ENCODE assay signal across 18 mouse cellular contexts in genomic region chr7:143588006-143588405, GRCm38 (mm10). TPM values are rescaled to one million over a fixed set of nuclear protein-coding genes. Genes with fewer than 3 reads are reported as not detected.
DNase-seq lines count a peak whose midpoint lies in the region; ATAC-seq and TF ChIP-seq lines count a peak whose summit lies in the region.
"Had no signal": no experiment of that assay in that cellular context is flagged by ENCODE, and none has a peak within 500 bp of the region (broad histone marks: within the 10 kb centered on the region; RNA-seq: fewer than 3 reads in every experiment).

No protein-coding gene starts in this region.

- H3K4me3 ChIP-seq in gastrocnemius, adult 2 months, result no peak overlapping the region
- H3K4me3 ChIP-seq: forebrain, embryonic 15.5 days; hindbrain, embryonic 13.5 days; limb, embryonic 12.5 days; midbrain, embryonic 13.5 days had no signal

- intact Hi-C loops in gastrocnemius, adult 2 months (cut with DNase I), result loop anchor here (5.0 kb wide), 1 partner anchor 159 kb away; no protein-coding TSS in a partner anchor
- intact Hi-C loops in heart, postnatal 25 days (cut with DNase I), result no loop called here

- no peak for TF ChIP-seq CTCF in gastrocnemius, adult 2 months (IDR thresholded peaks at IDR 0.05)

- peak; percentile 76 for DNase-seq in cerebellum, adult 11-12 months
- DNase-seq in cerebellum, adult 18-20 months, result peak; percentile 53 to 73
- peak; percentile 88 for DNase-seq in gastrocnemius, adult 2 months
- DNase-seq in heart, postnatal 25 days (ENCODE audit: low spot score), result peak; percentile 19
- no peak for DNase-seq in right cerebral cortex, postnatal 10 days (ENCODE audit: low spot score in 2 of 2)
- no peak for DNase-seq in MN1 (ENCODE audit: low spot score)
- DNase-seq: kidney, adult 11 months; kidney, postnatal 36 days; liver, postnatal 0 days; lung, postnatal 36 days; right cerebral cortex, postnatal 4 days had no signal

- no peak for ATAC-seq in cerebellum, adult (ENCODE audit: insufficient number of reproducible peaks, low FRiP score, low TSS enrichment)
- ATAC-seq in granulocyte monocyte progenitor cell, adult 5-6 weeks (replicated peaks; ENCODE audit: poor library complexity, severe bottlenecking), result no peak
- ATAC-seq: forebrain, embryonic 15.5 days; liver, postnatal 0 days; midbrain, embryonic 13.5 days had no signal

- H3K27ac ChIP-seq in gastrocnemius, adult 2 months, result peak overlapping the region; percentile 73
- H3K27ac ChIP-seq: forebrain, embryonic 15.5 days; hindbrain, embryonic 13.5 days; limb, embryonic 12.5 days; midbrain, embryonic 13.5 days; stomach, postnatal 0 days had no signal

RNA-seq across cellular contexts. Expression of gene Cars, which starts 11.9 kb away (rescaled TPM):
- 10 to 100 TPM; 37.2 to 42.3 TPM for total RNA-seq in gastrocnemius, adult 2 months (2021)
- total RNA-seq in heart, postnatal 25 days (2021), result 10 to 100 TPM; 18.3 to 18.4 TPM
- total RNA-seq in granulocyte monocyte progenitor cell, adult 5-6 weeks (2014; fragmentation: Nextera tagmentation), result 34.0 and 35.5 TPM in 2 replicates
- 51.9 and 58.2 TPM in 2 replicates for total RNA-seq in granulocyte monocyte progenitor cell, adult 5-6 weeks (2017)

RNA-seq across cellular contexts. Expression of gene Nap1l4, which starts 39.1 kb away (rescaled TPM):
- 100 to 1,000 TPM; 188 to 209 TPM for total RNA-seq in gastrocnemius, adult 2 months (2021)
- 100 to 1,000 TPM; 171 to 178 TPM for total RNA-seq in heart, postnatal 25 days (2021)
- 85.5 and 133 TPM in 2 replicates for total RNA-seq in granulocyte monocyte progenitor cell, adult 5-6 weeks (2014; fragmentation: Nextera tagmentation)
- total RNA-seq in granulocyte monocyte progenitor cell, adult 5-6 weeks (2017), result 126 and 136 TPM in 2 replicates

RNA-seq across cellular contexts. Expression of gene Tnfrsf26, which starts 40.5 kb away (rescaled TPM):
- under 1 TPM; 0.17 to 0.23 TPM for total RNA-seq in gastrocnemius, adult 2 months (2021)
- total RNA-seq in heart, postnatal 25 days (2021), result under 1 TPM; 0.48 to 0.70 TPM
- 8.3 and 13.3 TPM in 2 replicates for total RNA-seq in granulocyte monocyte progenitor cell, adult 5-6 weeks (2014; fragmentation: Nextera tagmentation)
- total RNA-seq in granulocyte monocyte progenitor cell, adult 5-6 weeks (2017), result 20.4 and 22.5 TPM in 2 replicates

Comparison
In these comparisons a context has a peak if more than half of its experiments do, and no peak if none do; other contexts are left out.
1. DNase-seq: peak in cerebellum, adult 11-12 months (single experiment), cerebellum, adult 18-20 months (2 of 2), gastrocnemius, adult 2 months (single experiment) and heart, postnatal 25 days (single experiment); none in right cerebral cortex, postnatal 10 days (0 of 2) and MN1 (single experiment).
2. RNA of gene Tnfrsf26, which starts 40.5 kb away (total RNA-seq): 8.3 to 22.5 TPM in granulocyte monocyte progenitor cell, adult 5-6 weeks; 0.48 to 0.70 TPM in heart, postnatal 25 days and 0.17 to 0.23 TPM in gastrocnemius, adult 2 months; every median in the first group is over 4 times any median in the second.